Mouse (Mus musculus): Measurements from ENCODE around the gene Zfp36.
A peak's percentile ranks its signal among the peaks of the same experiment; 100 is the strongest.
"Not testable (repeated sequence)": the region's sequence is repeated elsewhere in the genome, so short reads cannot be mapped to it uniquely, and the experiment has no call there.

Gene Zfp36

DNA sequence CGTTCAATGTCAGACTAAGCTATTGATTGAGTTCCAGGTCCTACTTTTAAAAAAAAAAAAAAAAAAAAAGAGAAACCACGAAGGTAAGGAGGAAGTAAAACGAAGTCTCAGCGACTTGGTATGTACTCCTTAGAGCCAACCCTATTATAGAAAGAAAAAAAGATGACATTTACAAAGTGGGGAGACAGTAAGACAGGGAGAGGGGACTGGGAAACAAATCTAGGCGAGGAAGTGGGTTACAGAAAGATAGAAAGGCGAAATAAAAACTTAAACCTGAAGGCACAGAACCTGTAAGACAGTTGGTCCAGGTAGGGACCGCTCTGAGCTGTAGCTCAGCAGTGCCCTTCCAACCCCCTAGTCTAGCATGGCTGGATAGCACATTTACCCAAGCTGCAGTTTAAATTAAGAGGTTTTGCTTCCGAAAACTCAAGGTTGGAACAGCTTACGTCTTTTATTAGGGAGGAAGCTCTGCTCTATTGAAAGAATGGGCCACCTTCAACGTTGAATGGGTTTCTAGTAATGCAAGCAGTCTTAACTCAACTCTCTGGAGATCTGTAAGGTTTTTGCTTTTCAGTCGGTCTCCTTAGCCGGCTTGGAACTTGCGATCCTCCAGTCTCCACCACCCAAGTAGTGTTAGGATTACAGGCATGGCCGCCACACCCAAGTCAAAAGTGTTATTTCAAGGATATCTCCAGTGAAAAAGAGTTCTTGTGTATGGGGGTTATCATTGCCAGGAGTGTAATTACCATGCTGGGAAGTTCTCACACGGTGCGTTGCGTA, at the start of gene Zfp36:
Zfp36 (minus strand) TSS at position 17 of the 780 bp plus-strand sequence.
- no peak for DNase-seq

DNA sequence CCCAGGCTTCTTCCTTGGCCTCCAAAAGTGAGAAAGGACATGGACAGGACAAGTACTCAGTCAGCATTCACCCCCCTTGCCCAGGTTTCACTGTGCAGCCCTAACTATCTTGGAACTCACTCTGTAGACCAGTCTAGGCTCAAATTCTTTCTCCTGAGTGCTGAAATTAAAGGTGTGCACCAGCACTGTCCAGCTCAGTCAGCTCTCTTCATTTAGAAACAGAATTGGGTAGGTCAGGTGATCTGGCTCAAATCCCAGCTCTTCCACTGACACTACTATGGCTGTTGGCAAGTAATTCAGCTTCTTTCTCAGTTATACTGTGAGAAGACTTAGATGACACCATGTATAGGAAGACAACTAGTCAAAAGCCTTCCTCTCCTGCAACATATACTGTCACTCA, 47.7 kb upstream of the Zfp36 start:
- no peak for DNase-seq

DNA sequence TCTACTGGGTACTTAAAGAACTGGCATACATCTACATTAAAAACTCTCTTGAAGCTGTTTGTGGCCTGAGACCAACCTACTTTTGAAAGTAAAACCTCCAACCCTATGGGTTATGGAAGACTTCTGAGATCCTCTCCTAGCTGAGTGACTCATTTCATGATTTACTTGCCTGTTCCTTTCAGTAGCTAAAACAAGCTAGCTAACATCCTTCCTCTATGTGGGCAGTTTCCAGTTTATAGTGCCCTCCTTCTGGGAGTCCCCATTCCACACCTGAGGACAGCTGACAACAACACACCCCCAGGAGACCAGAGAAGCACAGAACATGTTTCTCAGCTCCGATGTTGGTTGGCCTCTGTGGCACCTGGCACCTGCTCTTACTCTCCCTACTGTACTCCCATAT, 43.0 kb upstream of the Zfp36 start:
- no peak for DNase-seq

DNA sequence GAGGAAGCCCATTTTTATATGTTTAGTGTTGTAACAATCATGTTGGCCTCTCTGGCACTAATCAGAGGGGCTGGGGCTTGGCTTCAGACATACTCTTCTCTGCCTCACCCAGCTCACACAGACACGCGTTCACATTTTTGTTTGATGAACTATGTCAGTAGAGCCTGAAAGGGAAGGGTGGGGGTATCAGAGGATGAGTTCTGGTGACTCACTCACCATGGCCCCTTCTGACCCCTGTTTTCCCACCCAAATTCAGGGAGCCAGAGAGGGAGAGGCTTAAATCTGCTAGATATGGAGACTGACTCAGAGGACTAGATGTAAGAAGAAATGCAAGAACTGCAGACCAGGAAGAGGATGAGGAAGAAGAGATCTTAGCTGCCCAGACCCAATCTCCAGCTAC, 39.4 kb upstream of the Zfp36 start:
- no peak for DNase-seq

DNA sequence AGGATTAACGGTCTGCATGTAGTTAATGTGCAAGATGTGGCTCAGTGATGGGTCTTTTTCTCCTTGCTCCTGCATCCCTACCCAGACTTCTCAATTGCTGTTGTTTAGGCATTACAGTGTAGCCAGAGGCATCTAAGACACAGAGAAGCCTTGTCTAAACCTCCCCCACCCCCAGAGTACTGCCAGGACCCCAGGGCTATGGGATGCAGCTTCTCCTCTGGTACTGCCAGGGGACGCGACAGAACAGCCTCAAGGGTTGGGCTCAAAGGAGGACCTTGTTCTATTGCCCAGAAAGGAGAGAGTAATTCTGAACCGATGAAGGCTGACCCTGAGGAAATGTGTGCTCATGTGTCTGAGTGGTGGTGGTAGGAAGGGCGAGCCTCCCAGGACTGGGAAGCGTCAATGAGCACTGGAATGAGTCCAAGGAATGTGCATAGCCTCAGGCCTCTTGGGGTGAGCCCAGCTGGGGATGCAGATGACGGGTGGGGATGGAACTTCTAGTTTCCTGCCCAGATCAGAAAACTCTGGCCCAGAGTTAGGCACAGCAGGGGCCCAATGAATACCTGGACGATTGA, 38.1 kb upstream of the Zfp36 start:
- DNase-seq, result no peak

DNA sequence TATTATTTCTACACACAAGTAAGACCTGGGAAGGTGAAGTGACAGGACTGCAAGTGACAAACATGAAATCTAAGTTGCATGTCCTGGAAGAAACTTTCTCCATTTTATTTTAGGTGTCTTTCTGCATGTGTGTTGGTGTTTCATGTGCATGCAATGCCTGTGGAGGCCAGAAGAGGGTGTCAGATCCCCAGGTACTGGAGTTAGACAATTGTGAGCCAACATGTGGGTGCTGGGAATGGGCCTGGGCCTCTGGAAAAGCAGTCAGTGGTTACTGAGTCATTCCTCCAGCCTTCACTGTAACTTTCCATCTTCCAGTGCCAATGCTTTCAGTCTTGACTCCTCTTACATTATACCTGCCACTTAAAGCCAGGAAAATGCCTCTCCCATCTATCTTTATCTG, 37.3 kb upstream of the Zfp36 start:
- DNase-seq, result no peak

DNA sequence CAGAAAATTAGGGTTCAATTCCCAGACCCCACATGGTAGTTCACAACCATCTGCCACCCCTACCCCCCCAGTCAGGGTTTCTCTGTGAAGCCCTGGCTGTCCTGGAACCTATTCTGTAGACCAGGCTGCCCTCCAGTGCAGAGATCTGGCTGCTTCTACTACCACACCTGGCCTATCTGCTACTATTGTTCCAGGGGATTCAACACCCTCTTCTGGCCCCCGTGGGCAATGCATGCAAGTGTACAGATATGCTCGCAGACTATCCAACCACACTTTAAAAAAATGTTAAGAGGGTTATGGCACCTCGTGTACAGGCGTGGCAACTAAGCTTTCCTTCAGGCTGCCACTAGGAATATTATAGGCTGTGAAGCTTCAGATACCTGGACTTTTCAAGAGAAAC, 32.8 kb upstream of the Zfp36 start:
- DNase-seq, result peak; percentile 26 to 41

DNA sequence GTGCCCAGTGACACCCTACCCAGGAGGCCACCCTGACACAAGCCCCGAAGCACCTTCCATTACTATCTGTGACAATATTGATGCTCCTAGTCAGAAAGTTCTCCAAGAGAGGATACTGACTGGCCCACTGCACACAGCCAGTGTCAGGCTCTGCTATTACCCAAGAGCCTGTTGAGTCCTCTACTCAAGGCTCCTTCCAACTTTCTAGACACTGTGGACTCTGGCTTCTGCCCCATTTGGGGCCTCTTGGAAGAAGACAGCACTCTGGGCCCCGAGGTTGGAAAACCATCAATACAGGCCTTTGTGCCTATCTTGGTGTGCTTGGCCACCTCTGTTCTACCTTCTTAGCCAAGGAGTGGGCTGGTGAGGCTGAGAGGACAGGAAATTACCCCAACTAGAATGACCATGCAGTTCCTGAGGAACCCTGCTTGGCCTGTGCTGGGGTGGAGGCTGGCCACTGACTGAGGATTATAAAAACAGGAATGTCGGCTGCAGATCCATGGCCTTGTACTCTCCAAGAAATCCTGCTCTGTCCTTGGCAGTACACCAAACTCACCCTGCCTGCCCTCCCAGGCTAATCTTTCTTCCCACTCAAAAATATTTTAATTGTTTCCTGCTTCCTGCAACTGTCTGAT, 30.9 kb upstream of the Zfp36 start:
- DNase-seq, result no peak

DNA sequence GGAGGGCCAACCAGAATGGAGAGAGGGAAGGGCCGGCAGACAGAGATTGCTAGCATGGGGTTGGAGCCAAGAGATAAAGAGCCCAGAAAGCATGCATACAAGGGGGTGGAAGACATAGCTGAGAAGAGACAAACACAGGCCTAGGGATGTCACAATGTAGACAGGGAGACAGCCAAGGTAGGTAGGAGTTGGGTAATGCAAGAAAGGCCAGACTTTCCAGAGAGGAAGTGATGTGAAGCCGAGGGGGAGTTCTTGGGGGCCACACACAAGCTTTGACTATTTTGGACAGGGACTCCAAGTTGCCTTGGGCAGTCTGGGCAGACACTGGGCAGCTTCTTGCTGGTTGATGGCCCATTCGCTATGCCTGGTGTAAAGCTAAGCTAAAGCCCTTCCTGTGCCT, 21.9 kb upstream of the Zfp36 start:
- no peak for DNase-seq

DNA sequence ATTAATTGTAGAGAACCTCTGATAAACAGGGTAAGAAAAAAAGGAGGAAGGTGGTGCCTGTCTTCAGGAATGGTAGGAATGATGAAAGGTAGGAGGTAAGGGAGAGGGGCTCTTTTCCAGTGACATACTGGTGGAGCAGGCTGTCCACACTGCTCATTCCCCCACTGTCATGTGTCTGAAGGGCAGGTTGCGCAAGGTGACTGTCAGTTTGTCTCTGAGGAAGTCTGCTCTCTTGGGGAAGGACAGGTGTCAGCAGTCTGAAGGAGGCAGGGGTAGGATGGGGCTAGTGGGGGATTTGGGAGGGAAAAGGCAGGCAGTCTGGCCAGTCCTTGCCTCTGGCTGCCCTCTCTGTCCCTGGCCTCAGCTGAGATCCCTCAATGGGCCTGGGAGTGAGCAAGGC, 21.0 kb upstream of the Zfp36 start:
- DNase-seq, result no peak

DNA sequence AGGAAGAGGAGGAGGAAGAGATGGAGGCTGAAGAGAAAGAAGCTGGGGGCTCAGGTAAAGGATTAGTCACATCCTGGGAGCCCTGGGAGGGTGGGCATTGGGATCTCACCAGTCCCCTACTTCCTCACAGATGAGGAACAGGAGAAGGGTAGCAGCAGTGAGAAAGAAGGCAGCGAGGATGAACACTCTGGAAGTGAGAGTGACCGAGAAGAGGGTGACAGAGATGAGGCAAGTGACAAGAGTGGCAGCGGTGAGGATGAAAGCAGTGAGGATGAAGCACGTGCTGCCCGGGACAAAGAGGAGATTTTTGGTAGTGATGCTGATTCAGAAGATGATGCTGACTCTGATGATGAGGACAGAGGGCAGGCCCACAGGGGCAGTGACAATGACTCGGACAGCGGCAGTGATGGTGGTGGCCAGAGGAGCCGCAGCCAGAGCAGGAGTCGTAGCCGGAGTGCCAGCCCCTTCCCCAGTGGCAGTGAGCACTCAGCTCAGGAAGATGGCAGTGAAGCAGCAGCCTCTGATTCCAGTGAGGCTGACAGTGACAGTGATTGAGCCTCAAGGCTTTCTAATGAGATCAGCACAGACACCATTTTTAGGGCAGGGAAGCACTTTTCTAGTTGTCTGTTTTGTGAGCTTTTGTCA, 18.8 kb upstream of the Zfp36 start:
- no peak for DNase-seq

DNA sequence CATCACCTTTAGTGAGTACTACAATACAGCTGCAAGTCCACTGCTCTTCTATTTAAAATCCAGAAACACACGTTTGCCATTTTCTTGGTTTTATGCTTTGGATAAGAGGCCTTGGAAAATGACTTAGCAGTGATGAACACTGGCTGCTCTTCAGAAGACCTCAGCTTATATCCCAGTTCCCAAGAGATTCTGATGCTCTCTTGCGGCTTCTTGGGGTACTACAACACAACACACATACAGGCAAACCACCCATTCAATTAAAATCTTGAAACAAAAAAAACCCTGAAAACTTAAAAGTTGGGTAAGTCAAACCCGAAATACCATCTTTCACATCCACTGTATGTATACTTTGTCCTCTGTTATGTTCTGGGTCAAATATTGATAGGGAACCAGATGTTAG, 17.9 kb upstream of the Zfp36 start:
- peak in 1 of 2 experiments; percentile 4 for DNase-seq

DNA sequence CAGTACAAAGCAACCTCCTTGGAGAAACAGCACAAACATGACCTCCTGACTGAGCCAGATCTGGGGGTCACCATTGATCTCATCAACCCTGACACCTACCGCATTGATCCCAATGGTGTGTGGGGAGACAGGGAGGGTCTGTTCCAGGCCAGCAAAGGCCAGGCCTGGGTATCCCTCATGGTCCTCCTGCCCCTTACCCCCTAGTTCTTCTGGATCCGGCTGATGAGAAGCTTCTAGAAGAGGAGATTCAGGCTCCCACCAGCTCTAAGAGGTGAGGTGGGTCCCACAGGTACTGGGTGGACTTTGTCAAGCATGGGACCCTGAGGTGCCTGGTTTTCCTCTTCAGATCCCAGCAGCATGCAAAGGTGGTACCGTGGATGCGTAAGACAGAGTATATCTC, 15.4 kb upstream of the Zfp36 start:
- DNase-seq, result peak in 1 of 2 experiments; percentile 1

DNA sequence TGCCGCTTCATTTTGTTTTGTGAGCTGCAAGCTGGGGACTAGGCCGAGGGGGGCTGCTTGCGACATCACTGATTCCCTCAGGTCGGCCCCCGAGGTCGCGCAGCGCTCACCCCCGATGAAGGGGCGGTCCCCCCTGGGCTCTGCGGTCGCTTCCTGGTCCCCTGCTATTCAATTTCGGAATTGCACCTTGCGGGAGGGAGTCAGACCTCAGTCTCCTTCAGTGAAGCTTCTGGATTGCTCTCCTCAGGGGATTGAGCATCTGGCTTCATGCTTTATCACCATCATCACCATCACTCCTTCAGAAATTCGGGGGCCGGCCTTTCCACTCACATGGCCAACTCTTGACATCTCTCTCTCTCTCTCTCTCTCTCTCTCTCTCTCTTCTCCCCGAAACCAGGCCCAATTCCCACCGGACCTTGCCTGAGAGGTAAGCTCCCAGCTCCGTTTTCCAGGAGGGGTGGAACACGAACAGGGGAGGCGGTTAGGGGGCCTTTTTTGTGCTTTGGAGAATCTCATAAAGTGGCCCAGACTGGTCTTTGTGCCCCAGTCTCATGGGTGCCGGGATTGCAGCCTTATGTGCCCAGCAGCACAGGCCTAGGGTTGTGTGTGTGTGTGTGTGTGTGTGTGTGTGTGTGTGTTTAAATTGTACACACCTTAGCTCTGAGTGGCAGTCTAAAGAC, 13.4 kb upstream of the Zfp36 start:
- no peak for DNase-seq

DNA sequence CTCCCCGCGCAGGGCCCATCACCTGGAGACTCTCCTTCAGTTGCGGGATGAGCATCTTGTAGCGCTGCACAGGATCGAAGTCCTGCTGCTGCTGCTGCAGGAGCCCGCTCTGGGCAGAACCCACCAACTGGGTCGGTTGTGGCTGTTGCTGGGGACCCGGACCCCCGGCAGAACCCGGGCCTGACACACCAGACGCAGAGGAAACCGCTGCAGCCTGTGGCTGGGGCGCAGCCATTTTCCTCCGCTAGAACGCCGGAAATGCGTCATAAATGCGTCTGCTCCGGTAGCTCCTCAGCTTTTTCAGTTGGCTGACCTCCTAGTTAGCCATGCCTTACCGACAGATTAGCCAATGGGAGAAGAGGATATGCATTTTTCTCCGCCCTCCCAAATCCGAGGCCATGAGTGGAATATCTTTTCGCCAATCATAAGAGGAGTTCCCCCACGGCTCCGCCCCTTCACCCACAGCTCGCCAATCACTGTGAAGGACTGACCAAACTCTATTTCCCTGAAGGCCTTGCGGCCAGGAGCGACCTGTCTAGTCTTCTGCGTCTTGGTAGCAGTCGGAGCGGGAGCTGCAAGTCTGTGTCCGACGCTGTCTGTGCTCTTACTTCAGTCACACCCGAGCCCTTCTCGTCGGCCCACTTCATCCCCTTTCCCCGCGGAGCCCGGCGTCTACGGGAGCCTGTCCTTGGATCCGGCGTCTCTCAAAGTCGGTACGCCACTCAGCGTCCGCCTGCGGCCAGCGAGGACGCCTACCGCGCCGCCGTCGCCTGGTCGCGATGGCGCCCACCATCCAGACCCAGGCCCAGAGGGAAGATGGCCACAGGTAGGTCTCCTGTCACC, 12.6 kb upstream of the Zfp36 start, which contains the start of the genes Med29 and Paf1:
Med29 (minus strand) TSS at position 280 of the 843 bp plus-strand sequence.
Paf1 (plus strand) TSS at position 523 of the 843 bp plus-strand sequence.
- peak; percentile 92 to 96 for DNase-seq

DNA sequence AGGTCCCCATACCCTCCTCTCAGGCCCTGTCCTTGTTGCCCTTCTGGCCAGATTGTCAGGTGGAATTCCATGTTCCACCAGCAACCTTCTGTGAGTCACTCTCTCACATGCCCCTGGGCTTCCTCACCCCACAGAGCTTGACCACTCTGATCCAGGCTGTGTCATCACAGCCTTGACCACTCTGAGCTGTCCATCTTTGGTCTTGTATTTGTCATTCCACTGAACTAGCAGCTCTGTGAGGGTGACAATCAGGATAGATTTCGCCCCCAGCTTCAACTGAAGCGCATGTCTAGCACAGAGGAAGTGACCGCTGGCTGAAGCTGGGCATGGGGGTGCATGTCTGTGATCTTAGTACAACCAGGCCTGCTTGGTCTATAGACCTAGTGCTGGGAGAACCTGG, 10.3 kb upstream of the Zfp36 start:
- no peak for DNase-seq

DNA sequence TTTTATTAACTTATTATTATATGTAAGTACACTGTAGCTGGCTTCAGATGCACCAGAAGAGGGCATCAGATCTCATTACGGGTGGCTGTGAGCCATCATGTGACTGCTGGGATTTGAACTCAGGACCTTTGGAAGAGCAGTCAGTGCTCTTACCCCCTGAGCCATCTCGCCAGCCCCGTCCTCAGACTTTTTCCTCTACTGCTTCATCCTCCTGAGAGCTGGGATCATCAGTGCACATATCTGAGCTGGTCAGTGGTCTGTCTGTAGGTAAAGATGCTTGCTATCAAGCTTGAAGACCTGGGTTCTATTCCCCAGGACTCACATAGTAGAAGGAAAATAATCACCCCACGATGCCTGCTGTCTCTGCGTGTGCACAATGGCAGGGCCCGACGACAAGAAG, 7.3 kb upstream of the Zfp36 start:
- DNase-seq, result not testable (repeated sequence)

DNA sequence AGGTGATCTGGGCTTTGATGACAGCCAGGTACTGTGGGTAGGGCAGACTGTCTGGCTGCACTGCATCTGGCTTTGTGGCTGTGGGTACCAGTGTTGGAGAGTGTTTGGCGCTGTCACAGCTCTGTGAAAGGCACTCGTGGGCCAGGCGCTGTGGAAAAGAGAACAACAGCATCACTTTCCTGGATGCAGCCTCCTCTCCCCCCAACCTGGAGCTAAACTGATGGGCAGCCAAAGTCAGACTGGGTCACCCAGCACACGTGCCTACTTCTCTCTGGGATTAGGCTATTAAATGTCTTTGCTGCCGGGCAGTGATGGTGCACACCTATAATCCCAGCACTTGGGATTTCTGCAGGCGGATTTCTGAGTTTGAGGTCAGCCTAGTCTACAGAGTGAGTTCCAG, 6.8 kb upstream of the Zfp36 start:
- peak in 1 of 2 experiments; percentile 24 for DNase-seq

DNA sequence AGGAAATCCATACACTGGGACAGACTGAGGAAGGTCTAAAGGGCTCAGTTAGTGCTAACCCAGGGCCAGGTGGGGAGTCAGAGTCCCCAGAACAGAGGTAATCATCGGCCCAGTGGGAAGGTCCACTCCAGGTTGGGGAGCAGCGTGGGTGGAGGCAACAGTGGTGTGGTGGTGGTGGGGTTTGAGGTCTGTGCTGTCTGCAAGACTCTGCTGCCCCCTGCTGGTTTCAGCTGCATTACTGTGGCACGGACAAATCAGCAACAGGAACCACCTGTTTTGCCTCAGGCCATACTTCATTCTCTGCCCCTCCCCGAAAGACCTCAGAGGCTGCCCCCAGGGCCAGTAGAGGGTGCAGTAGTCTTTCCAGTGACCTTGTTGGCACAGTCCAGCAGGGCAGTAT, 6.4 kb upstream of the Zfp36 start:
- peak; percentile 88 to 89 for DNase-seq

DNA sequence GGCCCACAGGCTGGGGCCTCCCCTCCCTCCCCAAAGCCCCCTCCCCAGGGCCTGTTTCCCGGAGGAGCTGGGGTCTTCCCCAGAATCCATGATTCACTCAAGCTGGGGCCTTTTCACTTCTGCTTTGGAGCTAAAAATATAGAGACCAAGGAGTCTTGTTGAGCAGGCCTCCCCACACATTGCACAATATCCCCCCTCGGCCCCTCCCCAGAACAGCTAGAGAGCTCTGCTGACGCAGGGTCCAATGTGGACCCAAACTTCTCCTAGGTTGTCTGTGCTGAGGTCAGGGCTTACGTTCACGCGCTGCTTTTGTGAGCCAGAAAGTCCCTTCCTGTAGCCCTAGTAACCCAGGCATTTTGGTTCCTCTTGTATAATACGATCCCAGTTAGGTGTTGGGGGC, 6.0 kb upstream of the Zfp36 start:
- DNase-seq, result peak in 1 of 2 experiments; percentile 47

DNA sequence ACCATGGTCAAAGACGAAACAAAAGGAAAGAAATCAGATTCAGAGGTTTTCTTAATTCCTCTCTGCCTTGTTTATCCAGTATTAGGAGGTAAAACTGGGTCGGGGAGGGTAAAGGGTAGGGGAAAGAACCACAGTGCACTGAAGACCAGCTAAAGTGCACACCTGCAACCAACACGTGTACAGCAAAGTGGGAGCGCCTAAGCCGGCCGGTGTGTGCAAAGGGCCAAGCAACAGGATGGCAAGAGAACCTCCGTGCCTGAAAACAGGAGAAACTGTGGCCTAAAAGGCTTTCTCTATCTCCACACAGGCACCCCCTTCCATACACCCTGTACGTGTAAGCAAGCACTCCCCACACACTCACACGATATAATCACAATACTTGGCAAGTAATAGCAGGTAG, 5.1 kb upstream of the Zfp36 start:
- peak; percentile 34 to 64 for DNase-seq

DNA sequence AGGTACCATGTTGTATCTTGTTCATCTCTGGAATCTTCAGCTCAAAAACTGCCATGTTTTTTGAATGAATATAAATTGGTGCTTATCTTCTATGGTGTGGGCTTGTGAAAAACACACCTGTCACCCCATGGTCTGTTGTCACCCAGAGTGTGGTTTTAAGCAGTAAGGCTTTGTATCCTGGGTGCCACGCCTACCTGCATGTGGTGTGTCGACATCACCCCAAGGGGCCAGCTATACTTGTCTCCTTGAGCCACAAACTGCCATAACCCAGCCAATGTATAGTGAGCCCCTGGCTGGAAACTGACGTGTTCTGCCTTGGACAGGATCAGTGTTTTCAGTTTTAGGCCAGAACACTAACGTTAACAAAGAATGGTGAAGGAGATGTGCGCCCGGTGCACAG, 4.1 kb upstream of the Zfp36 start:
- DNase-seq, result peak; percentile 61 to 78
